Mouse (Mus musculus) lung, postnatal 10 days (tissue): ENCODE data around the gene Tmem168.

Experiments
- DNase-seq: peaks from one replicate; pipeline ENCODE4 v3.0.0; 2021

Gene Tmem168

DNA sequence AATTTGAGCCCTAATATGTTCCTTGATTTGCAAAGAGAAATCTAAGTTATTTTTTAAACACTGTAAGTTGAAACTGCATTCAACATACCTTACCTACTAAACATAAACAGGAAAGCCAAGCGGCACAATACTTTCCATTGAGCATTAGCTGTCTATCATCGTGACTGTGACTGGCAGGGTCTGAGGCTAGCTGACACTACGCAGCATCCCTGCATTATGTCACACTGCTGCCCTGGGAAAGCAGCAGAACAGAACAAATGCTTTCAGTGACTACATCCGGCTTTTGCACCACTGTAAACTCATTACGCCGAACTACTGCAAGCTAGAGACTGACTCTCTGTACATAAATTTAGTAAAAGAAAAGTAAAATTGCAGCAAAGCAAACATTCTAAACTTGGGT lies 23.1 kb downstream of the Tmem168 start:
- no peak for DNase-seq

GRCm38 (mm10) chr6:13582075-13582474 lies 25.8 kb downstream of the Tmem168 start:
- no peak for DNase-seq

DNA sequence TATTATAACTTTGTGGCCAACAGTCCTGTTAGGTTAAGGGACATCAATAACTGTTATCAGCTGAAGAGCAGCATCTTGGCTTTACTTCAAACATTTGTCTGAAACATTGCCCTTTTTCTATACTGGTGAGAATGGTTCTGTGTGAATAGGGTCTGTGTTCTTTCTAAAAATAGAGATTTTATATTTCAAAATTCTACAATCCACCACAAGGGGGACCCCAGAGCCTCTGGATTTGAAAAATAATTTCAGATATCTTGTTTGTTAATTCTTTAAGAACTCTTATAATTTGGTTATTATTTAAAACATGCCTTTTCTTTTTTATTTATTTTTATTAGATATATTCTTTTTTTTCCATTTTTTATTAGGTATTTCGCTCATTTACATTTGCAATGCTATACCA lies 42.2 kb downstream of the Tmem168 start:
- DNase-seq = peak; percentile 6

GRCm38 (mm10) chr6:13555266-13555665 lies 52.6 kb downstream of the Tmem168 start:
- no peak for DNase-seq

GRCm38 (mm10) chr6:13541761-13542160 lies 66.1 kb downstream of the Tmem168 start:
- no peak for DNase-seq

DNA sequence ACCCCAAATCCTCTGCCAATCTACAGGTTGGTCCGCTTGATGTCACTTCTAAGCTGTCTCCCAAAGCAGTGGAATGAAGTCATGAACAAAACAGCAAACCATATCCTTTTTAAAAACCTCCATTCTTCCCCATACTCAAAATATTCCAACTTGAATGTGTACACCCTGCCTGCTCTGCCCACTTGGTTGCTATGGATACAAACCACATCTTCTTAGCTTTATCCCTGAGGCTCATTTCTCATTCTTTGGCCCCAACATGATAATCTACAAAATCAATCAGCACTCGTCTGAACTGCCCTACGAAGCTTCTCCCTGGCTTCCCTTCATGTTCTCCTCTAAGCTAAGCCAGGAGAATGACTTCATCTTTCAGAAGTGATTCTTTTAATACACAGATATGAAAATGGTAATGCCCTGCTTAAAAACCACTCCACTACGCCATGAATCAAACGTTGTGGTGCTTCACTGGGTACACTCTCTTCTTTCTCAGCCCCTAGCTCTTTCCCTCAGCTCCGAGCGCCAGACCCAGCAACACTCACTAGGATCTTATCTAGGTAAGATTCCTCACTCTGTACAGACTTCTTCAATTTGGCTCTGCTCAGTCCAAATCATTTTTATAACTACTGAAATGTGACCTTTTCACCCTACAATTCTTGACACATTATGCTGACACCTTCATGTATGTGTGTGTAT lies 70.5 kb downstream of the Tmem168 start:
- DNase-seq = no peak
